Mouse (Mus musculus): ENCODE measurements around the gene Brca1.

DNA sequence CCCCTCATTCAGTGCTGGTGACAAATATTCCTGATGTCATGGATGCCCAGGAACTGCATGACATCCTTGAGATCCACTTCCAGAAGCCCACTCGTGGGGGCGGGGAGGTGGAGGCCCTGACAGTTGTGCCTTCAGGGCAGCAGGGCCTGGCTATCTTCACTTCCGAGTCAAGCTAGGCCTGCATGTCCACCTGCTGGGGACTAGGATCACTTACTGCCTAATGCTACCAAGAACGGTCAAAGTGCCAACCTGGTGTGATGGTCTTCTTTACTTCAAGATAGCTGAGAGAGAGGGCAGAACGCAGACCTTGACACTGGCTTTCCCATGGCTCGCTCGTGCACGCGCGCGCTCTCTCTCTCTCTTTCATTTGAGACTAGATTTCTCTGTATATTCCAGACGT, 93.5 kb downstream of the Brca1 start:
- TF ChIP-seq POLR2A (IDR thresholded peaks at IDR 0.05; ENCODE audit: borderline replicate concordance, control insufficient read depth, low read depth, low read length) = no peak
- no peak for TF ChIP-seq CTCF (IDR thresholded peaks at IDR 0.05; ENCODE audit: control insufficient read depth, insufficient read depth, low read length)
